8 mouse cellular contexts compared by ENCODE assay signal in genomic region chr11:62821893-62822292, GRCm38 (mm10). TPM values are rescaled to one million over a fixed set of nuclear protein-coding genes. Genes with fewer than 3 reads are reported as not detected.
DNase-seq lines count a peak whose midpoint lies in the region; ATAC-seq and TF ChIP-seq lines count a peak whose summit lies in the region.

No protein-coding gene starts in this region.

- peak; percentile 35 for DNase-seq in adrenal gland, adult 2 months
- DNase-seq in adrenal gland, adult 18-20 months (ENCODE audit: low spot score in 2 of 2) = no peak
- peak; percentile 20 for DNase-seq in splenic B cell, adult 2 months (ENCODE audit: low read depth, low spot score)
- DNase-seq in frontal cortex, postnatal 36 days (ENCODE audit: low spot score in 2 of 2) = no peak
- no peak for DNase-seq in ovary, postnatal 10 days (ENCODE audit: low spot score)

- H3K4me3 ChIP-seq in bone marrow macrophage, adult 2 months (ENCODE audit: insufficient read depth, low read length) = peak overlapping the region; percentile 55
- peak overlapping the region; percentile 17 for H3K4me3 ChIP-seq in hindbrain, embryonic 13.5 days
- peak overlapping the region; percentile 3; the same call in 1 of the 2 replicates for H3K4me3 ChIP-seq in liver, embryonic 16.5 days (ENCODE audit: low read depth, low read length)

- peaks cover 20% of the 10 kb centered on the region for H3K4me1 ChIP-seq in bone marrow macrophage, adult 2 months (ENCODE audit: control insufficient read depth, insufficient read depth, low read length)
- peaks cover 14% of the 10 kb centered on the region for H3K4me1 ChIP-seq in hindbrain, embryonic 13.5 days (replicated peaks)
- peaks cover 6% of the 10 kb centered on the region for H3K4me1 ChIP-seq in liver, embryonic 16.5 days (ENCODE audit: control insufficient read depth, low read depth, low read length)

- H3K9me3 ChIP-seq in hindbrain, embryonic 13.5 days = no peaks in the 10 kb centered on the region
- no peaks in the 10 kb centered on the region for H3K9me3 ChIP-seq in liver, embryonic 16.5 days (replicated peaks; ENCODE audit: control insufficient read depth, low read length)

- peak overlapping the region; percentile 53 for H3K27ac ChIP-seq in bone marrow macrophage, adult 2 months (ENCODE audit: insufficient read depth, low read depth, low read length)
- no peak overlapping the region for H3K27ac ChIP-seq in hindbrain, embryonic 13.5 days
- no peak overlapping the region for H3K27ac ChIP-seq in liver, embryonic 16.5 days (ENCODE audit: low read length)

- no peaks in the 10 kb centered on the region for H3K27me3 ChIP-seq in hindbrain, embryonic 13.5 days
- H3K27me3 ChIP-seq in liver, embryonic 16.5 days (ENCODE audit: control insufficient read depth, insufficient read depth, low read depth, low read length) = no peaks in the 10 kb centered on the region; the same call in 1 of the 2 replicates
- no peaks in the 10 kb centered on the region for H3K27me3 ChIP-seq in splenic B cell, adult 2 months (ENCODE audit: control insufficient read depth, insufficient read depth, low read length, poor library complexity, severe bottlenecking)

- TF ChIP-seq CTCF in bone marrow macrophage, adult 2 months (IDR thresholded peaks at IDR 0.05; ENCODE audit: low read depth, low read length) = no peak

- H3K4me2 ChIP-seq in hindbrain, embryonic 13.5 days = peak overlapping the region; percentile 18
- 0 out of 2 replicates have a peak overlapping the region, but pooled peaks have one; percentile 1 for H3K4me2 ChIP-seq in liver, embryonic 16.5 days (ENCODE audit: low read depth, low read length)

- ATAC-seq in hindbrain, embryonic 13.5 days (ENCODE audit: low FRiP score) = no peak
- no peak for ATAC-seq in liver, embryonic 16.5 days (ENCODE audit: low read depth)

- H3K36me3 ChIP-seq in hindbrain, embryonic 13.5 days = no peaks in the 10 kb centered on the region
- H3K36me3 ChIP-seq in liver, embryonic 16.5 days (ENCODE audit: control insufficient read depth, insufficient read depth) = no peaks in the 10 kb centered on the region
- no peaks in the 10 kb centered on the region for H3K36me3 ChIP-seq in splenic B cell, adult 2 months (ENCODE audit: control insufficient read depth, insufficient read depth, low read length, poor library complexity, severe bottlenecking)

- H3K9ac ChIP-seq in hindbrain, embryonic 13.5 days = no peak overlapping the region
- H3K9ac ChIP-seq in liver, embryonic 16.5 days (ENCODE audit: low read depth, low read length) = no peak overlapping the region

- 81% methylated on average over 5 of the region's 5 CpGs for WGBS in hindbrain, embryonic 13.5 days
- WGBS in liver, embryonic 16.5 days (ENCODE audit: insufficient replicate concordance) = 27% methylated on average over 5 of the region's 5 CpGs

- no peak for TF ChIP-seq POLR2A in bone marrow macrophage, adult 2 months (IDR thresholded peaks at IDR 0.05; ENCODE audit: borderline replicate concordance, low read depth, low read length)

RNA-seq across cellular contexts. Expression of gene Trim16, which starts 1.9 kb away (rescaled TPM):
- total RNA-seq in adrenal gland, adult 2 months (2021) = 1 to 10 TPM; 5.7 to 9.6 TPM
- polyA plus RNA-seq in adrenal gland, adult 2 months (2012; rRNA removed) = 1.7 and 2.2 TPM in 2 replicates
- total RNA-seq in adrenal gland, adult 18-20 months (2021) = 1 to 10 TPM; 6.4 to 9.8 TPM
- polyA plus RNA-seq in bone marrow macrophage, adult 2 months (2012; ENCODE audit: insufficient read depth, insufficient read length, missing spikeins) = 15.0 and 15.9 TPM in 2 replicates
- polyA plus RNA-seq in hindbrain, embryonic 13.5 days (2015; fragmentation: Nextera tagmentation; extraction: Ambion mirVana) = 6.8 and 7.9 TPM in 2 replicates
- polyA plus RNA-seq in liver, embryonic 16.5 days (2015; fragmentation: Nextera tagmentation; extraction: Ambion mirVana) = 0.77 and 0.83 TPM in 2 replicates

RNA-seq across cellular contexts. Expression of gene Fbxw10, which starts 25.0 kb away (rescaled TPM):
- under 1 TPM; 0.89 to 0.97 TPM for total RNA-seq in adrenal gland, adult 2 months (2021)
- polyA plus RNA-seq in adrenal gland, adult 2 months (2012; rRNA removed) = 0.41 TPM in 1 of 2 replicates, not detected in the other
- 1 to 10 TPM in 1 of 2 experiments, under 1 TPM in 1; 0.76 to 1.4 TPM for total RNA-seq in adrenal gland, adult 18-20 months (2021)
- 1.8 and 4.1 TPM in 2 replicates for polyA plus RNA-seq in bone marrow macrophage, adult 2 months (2012; ENCODE audit: insufficient read depth, insufficient read length, missing spikeins)
- polyA plus RNA-seq in hindbrain, embryonic 13.5 days (2015; fragmentation: Nextera tagmentation; extraction: Ambion mirVana) = 0.34 and 0.40 TPM in 2 replicates
- polyA plus RNA-seq in liver, embryonic 16.5 days (2015; fragmentation: Nextera tagmentation; extraction: Ambion mirVana) = 0.09 and 0.18 TPM in 2 replicates

RNA-seq across cellular contexts. Expression of gene Zfp286, which starts 32.6 kb away (rescaled TPM):
- 1 to 10 TPM; 1.5 to 3.5 TPM for total RNA-seq in adrenal gland, adult 2 months (2021)
- polyA plus RNA-seq in adrenal gland, adult 2 months (2012; rRNA removed) = 0.21 TPM in 1 of 2 replicates, not detected in the other
- 1 to 10 TPM; 2.0 to 2.5 TPM for total RNA-seq in adrenal gland, adult 18-20 months (2021)
- polyA plus RNA-seq in bone marrow macrophage, adult 2 months (2012; ENCODE audit: insufficient read depth, insufficient read length, missing spikeins) = 1.7 and 2.1 TPM in 2 replicates
- 29.0 and 32.8 TPM in 2 replicates for polyA plus RNA-seq in hindbrain, embryonic 13.5 days (2015; fragmentation: Nextera tagmentation; extraction: Ambion mirVana)
- polyA plus RNA-seq in liver, embryonic 16.5 days (2015; fragmentation: Nextera tagmentation; extraction: Ambion mirVana) = 0.66 and 1.0 TPM in 2 replicates

RNA-seq across cellular contexts. Expression of gene Tvp23b, which starts 57.4 kb away (rescaled TPM):
- 10 to 100 TPM; 31.7 to 54.6 TPM for total RNA-seq in adrenal gland, adult 2 months (2021)
- 3.6 and 4.6 TPM in 2 replicates for polyA plus RNA-seq in adrenal gland, adult 2 months (2012; rRNA removed)
- 10 to 100 TPM; 40.1 to 55.9 TPM for total RNA-seq in adrenal gland, adult 18-20 months (2021)
- 21.4 and 23.0 TPM in 2 replicates for polyA plus RNA-seq in bone marrow macrophage, adult 2 months (2012; ENCODE audit: insufficient read depth, insufficient read length, missing spikeins)
- polyA plus RNA-seq in hindbrain, embryonic 13.5 days (2015; fragmentation: Nextera tagmentation; extraction: Ambion mirVana) = 56.7 and 58.6 TPM in 2 replicates
- 26.1 and 29.7 TPM in 2 replicates for polyA plus RNA-seq in liver, embryonic 16.5 days (2015; fragmentation: Nextera tagmentation; extraction: Ambion mirVana)

Comparison
In these comparisons a context has a peak if more than half of its experiments do, and no peak if none do; other contexts are left out.
1. DNase-seq: peak in adrenal gland, adult 2 months (single experiment) and splenic B cell, adult 2 months (single experiment); none in adrenal gland, adult 18-20 months (0 of 2), frontal cortex, postnatal 36 days (0 of 2) and ovary, postnatal 10 days (single experiment).
2. H3K4me3 ChIP-seq: peak in every context shown above with its lines; median percentile 55 in bone marrow macrophage, adult 2 months; 17 in hindbrain, embryonic 13.5 days; 3 in liver, embryonic 16.5 days.